16 mouse cellular contexts compared by ENCODE assay signal in genomic region chr2:74739869-74740268, GRCm38 (mm10). TPM values are rescaled to one million over a fixed set of nuclear protein-coding genes. Genes with fewer than 3 reads are reported as not detected.
DNase-seq lines count a peak whose midpoint lies in the region; ATAC-seq and TF ChIP-seq lines count a peak whose summit lies in the region.
"Had no signal": no experiment of that assay in that cellular context is flagged by ENCODE, and none has a peak within 500 bp of the region (broad histone marks: within the 10 kb centered on the region; RNA-seq: fewer than 3 reads in every experiment).

No protein-coding gene starts in this region.

- WGBS in forebrain, embryonic 10.5 days: 1% methylated on average over 14 of the region's 14 CpGs
- 3% methylated on average over 14 of the region's 14 CpGs for WGBS in forebrain, embryonic 16.5 days
- WGBS in midbrain, embryonic 11.5 days: 1% methylated on average over 14 of the region's 14 CpGs
- WGBS in midbrain, embryonic 15.5 days: 2% methylated on average over 14 of the region's 14 CpGs
- 2% methylated on average over 14 of the region's 14 CpGs for WGBS in hindbrain, postnatal 0 days
- 3% methylated on average over 14 of the region's 14 CpGs for WGBS in neural tube, embryonic 14.5 days

- H3K9me3 ChIP-seq in forebrain, embryonic 10.5 days: no peaks in the 10 kb centered on the region
- H3K9me3 ChIP-seq in forebrain, embryonic 16.5 days (ENCODE audit: control insufficient read depth, low read length): peaks cover 2% of the 10 kb centered on the region; the same call in 1 of the 2 replicates
- H3K9me3 ChIP-seq in midbrain, embryonic 11.5 days (ENCODE audit: control insufficient read depth, low read length): no peaks in the 10 kb centered on the region
- H3K9me3 ChIP-seq in midbrain, embryonic 15.5 days: no peaks in the 10 kb centered on the region
- H3K9me3 ChIP-seq in hindbrain, postnatal 0 days (ENCODE audit: low read length): no peaks in the 10 kb centered on the region
- no peaks in the 10 kb centered on the region for H3K9me3 ChIP-seq in neural tube, embryonic 14.5 days (ENCODE audit: control insufficient read depth, low read length)
- H3K9me3 ChIP-seq: heart, embryonic 12.5 days; midbrain, embryonic 12.5 days had no signal

- H3K4me2 ChIP-seq in forebrain, embryonic 16.5 days (ENCODE audit: low read length): no peak overlapping the region
- no peak overlapping the region for H3K4me2 ChIP-seq in midbrain, embryonic 11.5 days
- H3K4me2 ChIP-seq in midbrain, embryonic 15.5 days: no peak overlapping the region
- peak overlapping the region; percentile 49 for H3K4me2 ChIP-seq in hindbrain, postnatal 0 days (ENCODE audit: low read depth, low read length)
- peak overlapping the region; percentile 66 for H3K4me2 ChIP-seq in neural tube, embryonic 14.5 days (ENCODE audit: low read depth, low read length)
- H3K4me2 ChIP-seq: heart, embryonic 12.5 days; midbrain, embryonic 12.5 days had no signal

- DNase-seq in forebrain, embryonic 10.5 days (ENCODE audit: extremely low spot score, low spot score): peak; percentile 31
- DNase-seq in midbrain, embryonic 11.5 days (ENCODE audit: low spot score, missing footprints): peak; percentile 94
- DNase-seq in hindbrain, postnatal 0 days (ENCODE audit: low spot score): no peak
- DNase-seq in T-cell, adult 2 months (ENCODE audit: low spot score): no peak
- DNase-seq in urinary bladder, postnatal 10 days (ENCODE audit: low spot score): no peak
- DNase-seq: cerebellum, adult 8-10 months; layer of hippocampus, postnatal 36 days; lung, postnatal 10 days; thymus, adult 18-20 months had no signal

- no peaks in the 10 kb centered on the region for H3K36me3 ChIP-seq in forebrain, embryonic 10.5 days (replicated peaks)
- H3K36me3 ChIP-seq in forebrain, embryonic 16.5 days (ENCODE audit: control insufficient read depth, insufficient read depth): no peaks in the 10 kb centered on the region
- no peaks in the 10 kb centered on the region for H3K36me3 ChIP-seq in midbrain, embryonic 11.5 days (ENCODE audit: control insufficient read depth, insufficient read depth, low read length)
- H3K36me3 ChIP-seq in midbrain, embryonic 15.5 days (replicated peaks): no peaks in the 10 kb centered on the region
- no peaks in the 10 kb centered on the region for H3K36me3 ChIP-seq in hindbrain, postnatal 0 days (ENCODE audit: insufficient read depth, low read length)
- peaks cover 7% of the 10 kb centered on the region; the same call in 1 of the 2 replicates for H3K36me3 ChIP-seq in neural tube, embryonic 14.5 days (ENCODE audit: control insufficient read depth, insufficient read depth, low read length)
- H3K36me3 ChIP-seq: heart, embryonic 12.5 days; midbrain, embryonic 12.5 days had no signal

- no peak for ATAC-seq in forebrain, embryonic 16.5 days
- no peak for ATAC-seq in midbrain, embryonic 11.5 days (ENCODE audit: low FRiP score)
- no peak for ATAC-seq in midbrain, embryonic 15.5 days (replicated peaks)
- ATAC-seq in hindbrain, postnatal 0 days: no peak
- no peak for ATAC-seq in neural tube, embryonic 14.5 days (ENCODE audit: low read depth)

- H3K27ac ChIP-seq in forebrain, embryonic 10.5 days: no peak overlapping the region
- H3K27ac ChIP-seq in forebrain, embryonic 16.5 days (ENCODE audit: low read length): no peak overlapping the region
- no peak overlapping the region for H3K27ac ChIP-seq in midbrain, embryonic 11.5 days (ENCODE audit: low read depth, low read length)
- H3K27ac ChIP-seq in midbrain, embryonic 15.5 days: no peak overlapping the region
- peak overlapping the region; percentile 84 for H3K27ac ChIP-seq in hindbrain, postnatal 0 days
- peak overlapping the region; percentile 92 for H3K27ac ChIP-seq in neural tube, embryonic 14.5 days (ENCODE audit: low read depth, low read length)
- H3K27ac ChIP-seq: midbrain, embryonic 12.5 days had no signal

- peaks cover 100% of the 10 kb centered on the region for H3K27me3 ChIP-seq in forebrain, embryonic 10.5 days (ENCODE audit: poor library complexity, severe bottlenecking)
- peaks cover 90% of the 10 kb centered on the region for H3K27me3 ChIP-seq in forebrain, embryonic 16.5 days (replicated peaks; ENCODE audit: control insufficient read depth, insufficient read depth, low read length)
- H3K27me3 ChIP-seq in midbrain, embryonic 11.5 days (ENCODE audit: control insufficient read depth, insufficient read depth, low read length): peaks cover 99% of the 10 kb centered on the region
- peaks cover 97% of the 10 kb centered on the region for H3K27me3 ChIP-seq in midbrain, embryonic 15.5 days (replicated peaks)
- H3K27me3 ChIP-seq in hindbrain, postnatal 0 days (ENCODE audit: insufficient read depth, low read length): peaks cover 68% of the 10 kb centered on the region
- H3K27me3 ChIP-seq in neural tube, embryonic 14.5 days (ENCODE audit: control insufficient read depth, insufficient read depth, low read length): no peaks in the 10 kb centered on the region

- no peak overlapping the region for H3K4me3 ChIP-seq in forebrain, embryonic 10.5 days
- no peak overlapping the region for H3K4me3 ChIP-seq in forebrain, embryonic 16.5 days (replicated peaks; ENCODE audit: low read length)
- no peak overlapping the region for H3K4me3 ChIP-seq in midbrain, embryonic 11.5 days (ENCODE audit: low read depth, low read length)
- H3K4me3 ChIP-seq in midbrain, embryonic 15.5 days: no peak overlapping the region
- peak overlapping the region; percentile 33 for H3K4me3 ChIP-seq in hindbrain, postnatal 0 days (ENCODE audit: low read length)
- peak overlapping the region; percentile 27 for H3K4me3 ChIP-seq in neural tube, embryonic 14.5 days (ENCODE audit: low read depth, low read length)
- H3K4me3 ChIP-seq: midbrain, embryonic 12.5 days had no signal

- no peak overlapping the region for H3K9ac ChIP-seq in forebrain, embryonic 16.5 days (replicated peaks; ENCODE audit: low read depth, low read length)
- no peak overlapping the region for H3K9ac ChIP-seq in midbrain, embryonic 11.5 days (ENCODE audit: low read length)
- no peak overlapping the region for H3K9ac ChIP-seq in midbrain, embryonic 15.5 days
- peak overlapping the region; percentile 49 for H3K9ac ChIP-seq in hindbrain, postnatal 0 days (replicated peaks; ENCODE audit: low read length)
- H3K9ac ChIP-seq in neural tube, embryonic 14.5 days (replicated peaks; ENCODE audit: low read depth, low read length): peak overlapping the region; percentile 55; the same call in 1 of the 2 replicates
- H3K9ac ChIP-seq: heart, embryonic 12.5 days; midbrain, embryonic 12.5 days had no signal

- peaks cover 11% of the 10 kb centered on the region for H3K4me1 ChIP-seq in forebrain, embryonic 10.5 days
- peaks cover 4% of the 10 kb centered on the region; the same call in 1 of the 2 replicates for H3K4me1 ChIP-seq in forebrain, embryonic 16.5 days (replicated peaks; ENCODE audit: control insufficient read depth, insufficient read depth, low read length)
- peaks cover 2% of the 10 kb centered on the region; the same call in 1 of the 2 replicates for H3K4me1 ChIP-seq in midbrain, embryonic 11.5 days (ENCODE audit: control insufficient read depth, insufficient read depth, low read length)
- H3K4me1 ChIP-seq in midbrain, embryonic 15.5 days: peaks cover 5% of the 10 kb centered on the region
- no peaks in the 10 kb centered on the region for H3K4me1 ChIP-seq in hindbrain, postnatal 0 days (ENCODE audit: insufficient read depth, low read length)
- H3K4me1 ChIP-seq in neural tube, embryonic 14.5 days (ENCODE audit: control insufficient read depth, insufficient read depth, low read length): peaks cover 65% of the 10 kb centered on the region

- TF ChIP-seq CTCF in hindbrain, postnatal 0 days (IDR thresholded peaks at IDR 0.05; ENCODE audit: low read depth): no peak

RNA-seq across cellular contexts. Expression of gene Gm28230, which starts 13.3 kb away (rescaled TPM):
- not detected in 2 replicates for polyA plus RNA-seq in forebrain, embryonic 10.5 days (2016; fragmentation: Nextera tagmentation; extraction: Ambion mirVana)
- not detected in 2 replicates for polyA plus RNA-seq in forebrain, embryonic 16.5 days (2015; fragmentation: Nextera tagmentation; extraction: Ambion mirVana)
- not detected in 2 replicates for polyA plus RNA-seq in midbrain, embryonic 11.5 days (2014; fragmentation: Nextera tagmentation; extraction: Ambion mirVana)
- polyA plus RNA-seq in midbrain, embryonic 15.5 days (2015; fragmentation: Nextera tagmentation; extraction: Ambion mirVana): not detected in 2 replicates
- total RNA-seq in hindbrain, postnatal 0 days (2014; rRNA removed): 1.3 and 3.5 TPM in 2 replicates
- 0.37 and 0.70 TPM in 2 replicates for polyA plus RNA-seq in hindbrain, postnatal 0 days (2015; fragmentation: Nextera tagmentation; extraction: Ambion mirVana)
- 1.4 and 2.5 TPM in 2 replicates for polyA plus RNA-seq in neural tube, embryonic 14.5 days (2014; fragmentation: Nextera tagmentation; extraction: Ambion mirVana)
- total RNA-seq: layer of hippocampus, postnatal 36 days; liver, adult 2 months had no signal
- polyA plus RNA-seq: heart, embryonic 12.5 days; liver, adult 2 months; midbrain, embryonic 12.5 days had no signal

RNA-seq across cellular contexts. Expression of gene Hoxd1, which starts 22.9 kb away (rescaled TPM):
- not detected in 2 replicates for polyA plus RNA-seq in forebrain, embryonic 10.5 days (2016; fragmentation: Nextera tagmentation; extraction: Ambion mirVana)
- polyA plus RNA-seq in forebrain, embryonic 16.5 days (2015; fragmentation: Nextera tagmentation; extraction: Ambion mirVana): not detected in 2 replicates
- polyA plus RNA-seq in midbrain, embryonic 11.5 days (2014; fragmentation: Nextera tagmentation; extraction: Ambion mirVana): not detected in 2 replicates
- polyA plus RNA-seq in midbrain, embryonic 15.5 days (2015; fragmentation: Nextera tagmentation; extraction: Ambion mirVana): not detected in 2 replicates
- total RNA-seq in hindbrain, postnatal 0 days (2014; rRNA removed): 0.26 and 1.7 TPM in 2 replicates
- polyA plus RNA-seq in hindbrain, postnatal 0 days (2015; fragmentation: Nextera tagmentation; extraction: Ambion mirVana): 0.43 and 0.46 TPM in 2 replicates
- polyA plus RNA-seq in neural tube, embryonic 14.5 days (2014; fragmentation: Nextera tagmentation; extraction: Ambion mirVana): 0.32 and 4.6 TPM in 2 replicates
- total RNA-seq: liver, adult 2 months had no signal
- polyA plus RNA-seq: heart, embryonic 12.5 days; liver, adult 2 months; small intestine, adult 2 months had no signal

RNA-seq across cellular contexts. Expression of gene Hoxd4, which starts 28.1 kb away (rescaled TPM):
- not detected in 2 replicates for polyA plus RNA-seq in forebrain, embryonic 10.5 days (2016; fragmentation: Nextera tagmentation; extraction: Ambion mirVana)
- not detected in 2 replicates for polyA plus RNA-seq in forebrain, embryonic 16.5 days (2015; fragmentation: Nextera tagmentation; extraction: Ambion mirVana)
- polyA plus RNA-seq in midbrain, embryonic 11.5 days (2014; fragmentation: Nextera tagmentation; extraction: Ambion mirVana): not detected in 2 replicates
- not detected in 2 replicates for polyA plus RNA-seq in midbrain, embryonic 15.5 days (2015; fragmentation: Nextera tagmentation; extraction: Ambion mirVana)
- 13.9 and 18.1 TPM in 2 replicates for total RNA-seq in hindbrain, postnatal 0 days (2014; rRNA removed)
- polyA plus RNA-seq in hindbrain, postnatal 0 days (2015; fragmentation: Nextera tagmentation; extraction: Ambion mirVana): 1.6 and 1.9 TPM in 2 replicates
- 4.7 and 5.5 TPM in 2 replicates for polyA plus RNA-seq in neural tube, embryonic 14.5 days (2014; fragmentation: Nextera tagmentation; extraction: Ambion mirVana)
- total RNA-seq: layer of hippocampus, postnatal 36 days had no signal
- polyA plus RNA-seq: midbrain, embryonic 12.5 days had no signal

RNA-seq across cellular contexts. Expression of gene Hoxd3, which starts 28.1 kb away (rescaled TPM):
- polyA plus RNA-seq in forebrain, embryonic 10.5 days (2016; fragmentation: Nextera tagmentation; extraction: Ambion mirVana): 0.10 TPM in 1 of 2 replicates, not detected in the other
- polyA plus RNA-seq in forebrain, embryonic 16.5 days (2015; fragmentation: Nextera tagmentation; extraction: Ambion mirVana): not detected in 2 replicates
- 0.07 and 0.14 TPM in 2 replicates for polyA plus RNA-seq in midbrain, embryonic 11.5 days (2014; fragmentation: Nextera tagmentation; extraction: Ambion mirVana)
- 0.09 and 0.21 TPM in 2 replicates for polyA plus RNA-seq in midbrain, embryonic 15.5 days (2015; fragmentation: Nextera tagmentation; extraction: Ambion mirVana)
- 31.3 and 36.8 TPM in 2 replicates for total RNA-seq in hindbrain, postnatal 0 days (2014; rRNA removed)
- polyA plus RNA-seq in hindbrain, postnatal 0 days (2015; fragmentation: Nextera tagmentation; extraction: Ambion mirVana): 25.2 and 26.3 TPM in 2 replicates
- polyA plus RNA-seq in neural tube, embryonic 14.5 days (2014; fragmentation: Nextera tagmentation; extraction: Ambion mirVana): 13.5 and 13.9 TPM in 2 replicates
- total RNA-seq: layer of hippocampus, postnatal 36 days; liver, adult 2 months had no signal
- polyA plus RNA-seq: liver, adult 2 months; midbrain, embryonic 12.5 days had no signal

RNA-seq across cellular contexts. Expression of gene Hoxd8, which starts 35.5 kb away (rescaled TPM):
- not detected in 2 replicates for polyA plus RNA-seq in forebrain, embryonic 10.5 days (2016; fragmentation: Nextera tagmentation; extraction: Ambion mirVana)
- polyA plus RNA-seq in forebrain, embryonic 16.5 days (2015; fragmentation: Nextera tagmentation; extraction: Ambion mirVana): not detected in 2 replicates
- 0.11 TPM in 1 of 2 replicates, not detected in the other for polyA plus RNA-seq in midbrain, embryonic 11.5 days (2014; fragmentation: Nextera tagmentation; extraction: Ambion mirVana)
- 0.08 and 0.10 TPM in 2 replicates for polyA plus RNA-seq in midbrain, embryonic 15.5 days (2015; fragmentation: Nextera tagmentation; extraction: Ambion mirVana)
- 0.37 and 9.2 TPM in 2 replicates for total RNA-seq in hindbrain, postnatal 0 days (2014; rRNA removed)
- 0.21 TPM in 1 of 2 replicates, not detected in the other for polyA plus RNA-seq in hindbrain, postnatal 0 days (2015; fragmentation: Nextera tagmentation; extraction: Ambion mirVana)
- polyA plus RNA-seq in neural tube, embryonic 14.5 days (2014; fragmentation: Nextera tagmentation; extraction: Ambion mirVana): 19.9 and 23.6 TPM in 2 replicates
- total RNA-seq: layer of hippocampus, postnatal 36 days; liver, adult 2 months had no signal

Comparison
In these comparisons a context has a peak if more than half of its experiments do, and no peak if none do; other contexts are left out.
1. DNase-seq: peak in forebrain, embryonic 10.5 days (single experiment) and midbrain, embryonic 11.5 days (single experiment); none in hindbrain, postnatal 0 days (single experiment), T-cell, adult 2 months (single experiment) and urinary bladder, postnatal 10 days (single experiment).
2. H3K27ac ChIP-seq: peak in hindbrain, postnatal 0 days (single experiment) and neural tube, embryonic 14.5 days (single experiment); none in forebrain, embryonic 10.5 days (single experiment), forebrain, embryonic 16.5 days (single experiment), midbrain, embryonic 11.5 days (single experiment) and midbrain, embryonic 15.5 days (single experiment).
3. H3K4me3 ChIP-seq: peak in hindbrain, postnatal 0 days (single experiment) and neural tube, embryonic 14.5 days (single experiment); none in forebrain, embryonic 10.5 days (single experiment), forebrain, embryonic 16.5 days (single experiment), midbrain, embryonic 11.5 days (single experiment) and midbrain, embryonic 15.5 days (single experiment).
4. H3K4me2 ChIP-seq: peak in hindbrain, postnatal 0 days (single experiment) and neural tube, embryonic 14.5 days (single experiment); none in forebrain, embryonic 16.5 days (single experiment), midbrain, embryonic 11.5 days (single experiment) and midbrain, embryonic 15.5 days (single experiment).
5. H3K9ac ChIP-seq: peak in hindbrain, postnatal 0 days (single experiment) and neural tube, embryonic 14.5 days (single experiment); none in forebrain, embryonic 16.5 days (single experiment), midbrain, embryonic 11.5 days (single experiment) and midbrain, embryonic 15.5 days (single experiment).